Mouse (Mus musculus): ENCODE results near the gene Itm2c. TPM values are rescaled to one million over a fixed set of nuclear protein-coding genes. Genes with fewer than 3 reads are reported as not detected.

Itm2c gene
- 51.2 and 57.5 TPM in 2 replicates for polyA plus RNA-seq (2011; ENCODE audit: insufficient read depth, insufficient read length, low read depth, missing spikeins)

DNA sequence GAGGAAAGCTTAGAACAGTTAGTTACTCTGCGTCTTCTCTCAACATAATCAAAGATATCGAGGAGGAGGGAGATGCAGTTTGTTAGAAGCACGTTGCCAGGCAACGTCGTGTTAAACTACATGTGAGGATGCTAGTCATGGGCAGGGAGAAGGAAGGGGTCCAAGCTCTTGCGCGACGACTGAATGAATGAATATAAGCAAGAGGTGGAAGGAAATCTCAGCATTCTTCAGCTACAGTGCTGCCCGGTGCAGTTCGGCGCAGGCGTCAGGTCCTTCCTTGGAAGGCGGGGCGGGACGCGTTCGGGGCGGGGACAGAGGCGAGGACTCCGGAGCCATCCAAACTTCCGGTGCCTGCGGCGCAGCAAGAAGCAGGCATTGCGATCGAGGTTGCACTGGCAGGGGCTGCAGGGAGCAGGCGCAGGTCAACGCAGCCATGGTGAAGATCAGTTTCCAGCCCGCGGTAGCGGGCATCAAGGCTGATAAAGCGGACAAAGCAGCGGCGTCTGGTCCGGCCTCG, at the start of gene Itm2c:
Itm2c (plus strand) TSS at position 51 of the 517 bp plus-strand sequence.
- H3K36me3 ChIP-seq (ENCODE audit: control insufficient read depth, insufficient read depth, low read length, poor library complexity, severe bottlenecking), result no peaks in the 10 kb centered on the region
- H3K9me3 ChIP-seq (replicated peaks; ENCODE audit: control insufficient read depth, insufficient read depth, low read length, poor library complexity, severe bottlenecking), result no peaks in the 10 kb centered on the region
- H3K27me3 ChIP-seq (ENCODE audit: control insufficient read depth, insufficient read depth, low read length, poor library complexity, severe bottlenecking), result no peaks in the 10 kb centered on the region
- H3K4me1 ChIP-seq (ENCODE audit: control insufficient read depth, insufficient read depth, low read length), result no peaks in the 10 kb centered on the region
- no peak within 1 kb of the TSS for H3K27ac ChIP-seq (ENCODE audit: insufficient read depth, low read length)
- H3K4me3 ChIP-seq (ENCODE audit: low read depth, low read length), result peak within 1 kb of the TSS; percentile 89
- peak; percentile 26 for TF ChIP-seq POLR2A (IDR thresholded peaks at IDR 0.05; ENCODE audit: insufficient read depth, low read length)
- 0 out of 2 replicates have a peak, but pooled peaks have one; percentile 15 for TF ChIP-seq EP300 (IDR thresholded peaks at IDR 0.05; ENCODE audit: insufficient read depth, low read depth, low read length)
- TF ChIP-seq CTCF (IDR thresholded peaks at IDR 0.05; ENCODE audit: low read depth, low read length), result no peak
- H3K9ac ChIP-seq (ENCODE audit: low read depth, poor library complexity, severe bottlenecking), result peak within 1 kb of the TSS; percentile 81

DNA sequence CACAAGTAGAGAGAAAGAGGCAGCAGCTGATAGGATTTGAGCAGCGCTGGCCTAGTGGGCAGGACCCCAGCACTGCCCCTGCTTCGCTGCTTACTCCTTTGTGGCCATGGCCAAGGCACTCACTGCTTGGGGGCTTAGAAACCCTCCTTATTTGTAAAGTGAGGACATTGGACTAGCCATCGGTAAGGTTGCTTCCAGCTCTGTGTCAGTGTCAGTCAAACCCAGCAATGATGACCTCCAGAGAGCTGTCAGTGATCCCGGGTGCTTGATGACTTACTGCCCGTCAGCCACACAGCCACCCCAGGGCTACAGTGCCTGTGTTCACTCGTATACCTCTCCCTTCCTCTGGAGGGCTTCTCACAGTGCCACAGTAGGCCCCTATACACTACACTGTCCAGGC, 49.1 kb upstream of the Itm2c start:
- Histone ChIP-seq H3K4me3 (ENCODE audit: low read depth, low read length) (no peak overlapping the region), H3K9me3 (replicated peaks; ENCODE audit: control insufficient read depth, insufficient read depth, low read length, poor library complexity, severe bottlenecking) (no peaks in the 10 kb centered on the region), H3K36me3 (ENCODE audit: control insufficient read depth, insufficient read depth, low read length, poor library complexity, severe bottlenecking) (peaks cover 6% of the 10 kb centered on the region), H3K27ac (ENCODE audit: insufficient read depth, low read length) (no peak overlapping the region), H3K4me1 (ENCODE audit: control insufficient read depth, insufficient read depth, low read length) (no peaks in the 10 kb centered on the region), H3K27me3 (ENCODE audit: control insufficient read depth, insufficient read depth, low read length, poor library complexity, severe bottlenecking) (no peaks in the 10 kb centered on the region), H3K9ac (ENCODE audit: low read depth, poor library complexity, severe bottlenecking) (no peak overlapping the region)
- TF ChIP-seq POLR2A (IDR thresholded peaks at IDR 0.05; ENCODE audit: insufficient read depth, low read length) (no peak), EP300 (IDR thresholded peaks at IDR 0.05; ENCODE audit: insufficient read depth, low read depth, low read length) (no peak), CTCF (IDR thresholded peaks at IDR 0.05; ENCODE audit: low read depth, low read length) (no peak)

DNA sequence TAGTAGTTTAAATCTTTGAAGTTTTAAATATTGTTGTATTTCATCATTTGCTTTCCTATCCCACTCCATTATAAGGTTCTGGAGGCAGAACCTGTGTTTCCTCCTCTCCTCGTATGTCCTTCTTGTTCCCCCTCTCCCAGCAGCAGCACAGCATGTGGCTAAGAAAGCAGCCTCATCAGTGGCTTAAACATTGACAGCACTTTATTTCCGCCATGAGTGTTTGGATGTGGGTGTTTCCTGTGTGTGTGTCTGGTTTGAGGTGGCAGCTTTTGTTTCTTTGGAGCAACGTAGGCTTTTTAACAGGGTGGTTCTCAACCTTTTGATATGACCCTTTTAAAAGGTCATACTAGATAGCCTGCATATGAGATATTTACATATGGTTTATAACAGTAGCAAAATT, 48.6 kb upstream of the Itm2c start:
- Histone ChIP-seq H3K4me3 (ENCODE audit: low read depth, low read length) (no peak overlapping the region), H3K9me3 (replicated peaks; ENCODE audit: control insufficient read depth, insufficient read depth, low read length, poor library complexity, severe bottlenecking) (no peaks in the 10 kb centered on the region), H3K9ac (ENCODE audit: low read depth, poor library complexity, severe bottlenecking) (no peak overlapping the region), H3K27me3 (ENCODE audit: control insufficient read depth, insufficient read depth, low read length, poor library complexity, severe bottlenecking) (no peaks in the 10 kb centered on the region), H3K27ac (ENCODE audit: insufficient read depth, low read length) (no peak overlapping the region), H3K36me3 (ENCODE audit: control insufficient read depth, insufficient read depth, low read length, poor library complexity, severe bottlenecking) (peaks cover 6% of the 10 kb centered on the region), H3K4me1 (ENCODE audit: control insufficient read depth, insufficient read depth, low read length) (no peaks in the 10 kb centered on the region)
- TF ChIP-seq CTCF (IDR thresholded peaks at IDR 0.05; ENCODE audit: low read depth, low read length), result no peak
- TF ChIP-seq EP300 (IDR thresholded peaks at IDR 0.05; ENCODE audit: insufficient read depth, low read depth, low read length), result no peak
- no peak for TF ChIP-seq POLR2A (IDR thresholded peaks at IDR 0.05; ENCODE audit: insufficient read depth, low read length)

DNA sequence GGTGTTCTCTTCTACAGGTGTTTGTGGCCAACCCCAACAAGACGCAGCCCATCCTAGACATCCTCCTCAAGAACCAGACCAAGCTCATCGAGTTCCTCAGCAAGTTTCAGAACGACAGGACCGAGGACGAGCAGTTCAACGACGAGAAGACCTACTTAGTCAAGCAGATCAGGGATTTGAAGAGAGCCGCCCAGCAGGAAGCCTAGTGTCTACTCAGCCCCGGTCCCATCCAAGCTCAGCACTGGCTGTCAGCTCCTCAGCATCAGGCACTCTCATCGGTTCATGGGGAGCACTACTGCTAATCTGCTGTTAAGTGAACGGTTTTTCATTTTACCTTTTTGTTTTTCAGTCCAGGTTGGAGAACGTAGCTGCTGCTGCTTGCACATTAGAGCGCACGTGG, 45.1 kb upstream of the Itm2c start:
- Histone ChIP-seq H3K9ac (ENCODE audit: low read depth, poor library complexity, severe bottlenecking) (no peak overlapping the region), H3K27ac (ENCODE audit: insufficient read depth, low read length) (no peak overlapping the region), H3K4me1 (ENCODE audit: control insufficient read depth, insufficient read depth, low read length) (no peaks in the 10 kb centered on the region), H3K4me3 (ENCODE audit: low read depth, low read length) (no peak overlapping the region), H3K27me3 (ENCODE audit: control insufficient read depth, insufficient read depth, low read length, poor library complexity, severe bottlenecking) (no peaks in the 10 kb centered on the region), H3K9me3 (replicated peaks; ENCODE audit: control insufficient read depth, insufficient read depth, low read length, poor library complexity, severe bottlenecking) (no peaks in the 10 kb centered on the region), H3K36me3 (ENCODE audit: control insufficient read depth, insufficient read depth, low read length, poor library complexity, severe bottlenecking) (peaks cover 6% of the 10 kb centered on the region)
- no peak for TF ChIP-seq POLR2A (IDR thresholded peaks at IDR 0.05; ENCODE audit: insufficient read depth, low read length)
- TF ChIP-seq CTCF (IDR thresholded peaks at IDR 0.05; ENCODE audit: low read depth, low read length), result no peak
- no peak for TF ChIP-seq EP300 (IDR thresholded peaks at IDR 0.05; ENCODE audit: insufficient read depth, low read depth, low read length)

DNA sequence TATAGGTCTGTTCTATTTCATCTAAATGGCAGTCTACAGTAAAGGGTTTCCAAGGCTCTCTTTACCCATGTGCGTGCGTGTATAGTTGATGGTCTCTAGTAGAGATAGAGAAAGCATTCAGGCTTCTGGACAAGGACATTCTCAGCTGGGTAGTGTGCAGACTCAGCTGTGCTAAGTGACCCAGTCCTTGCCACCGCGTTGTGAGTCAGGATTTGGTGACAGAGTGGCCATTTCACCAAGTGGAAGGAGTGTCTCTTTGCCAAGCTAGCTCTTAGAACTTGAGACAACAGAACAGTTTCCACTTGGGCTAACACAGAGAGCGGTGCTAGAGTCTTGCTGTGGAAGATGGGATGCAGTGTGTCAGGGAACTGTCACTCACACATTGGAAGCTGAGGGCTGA, 43.2 kb upstream of the Itm2c start:
- no peaks in the 10 kb centered on the region for H3K27me3 ChIP-seq (ENCODE audit: control insufficient read depth, insufficient read depth, low read length, poor library complexity, severe bottlenecking)
- H3K27ac ChIP-seq (ENCODE audit: insufficient read depth, low read length), result no peak overlapping the region
- H3K4me1 ChIP-seq (ENCODE audit: control insufficient read depth, insufficient read depth, low read length), result no peaks in the 10 kb centered on the region
- no peak overlapping the region for H3K9ac ChIP-seq (ENCODE audit: low read depth, poor library complexity, severe bottlenecking)
- no peak for TF ChIP-seq POLR2A (IDR thresholded peaks at IDR 0.05; ENCODE audit: insufficient read depth, low read length)
- TF ChIP-seq CTCF (IDR thresholded peaks at IDR 0.05; ENCODE audit: low read depth, low read length), result no peak
- TF ChIP-seq EP300 (IDR thresholded peaks at IDR 0.05; ENCODE audit: insufficient read depth, low read depth, low read length), result no peak
- H3K4me3 ChIP-seq (ENCODE audit: low read depth, low read length), result no peak overlapping the region
- H3K36me3 ChIP-seq (ENCODE audit: control insufficient read depth, insufficient read depth, low read length, poor library complexity, severe bottlenecking), result peaks cover 6% of the 10 kb centered on the region
- H3K9me3 ChIP-seq (replicated peaks; ENCODE audit: control insufficient read depth, insufficient read depth, low read length, poor library complexity, severe bottlenecking), result no peaks in the 10 kb centered on the region

DNA sequence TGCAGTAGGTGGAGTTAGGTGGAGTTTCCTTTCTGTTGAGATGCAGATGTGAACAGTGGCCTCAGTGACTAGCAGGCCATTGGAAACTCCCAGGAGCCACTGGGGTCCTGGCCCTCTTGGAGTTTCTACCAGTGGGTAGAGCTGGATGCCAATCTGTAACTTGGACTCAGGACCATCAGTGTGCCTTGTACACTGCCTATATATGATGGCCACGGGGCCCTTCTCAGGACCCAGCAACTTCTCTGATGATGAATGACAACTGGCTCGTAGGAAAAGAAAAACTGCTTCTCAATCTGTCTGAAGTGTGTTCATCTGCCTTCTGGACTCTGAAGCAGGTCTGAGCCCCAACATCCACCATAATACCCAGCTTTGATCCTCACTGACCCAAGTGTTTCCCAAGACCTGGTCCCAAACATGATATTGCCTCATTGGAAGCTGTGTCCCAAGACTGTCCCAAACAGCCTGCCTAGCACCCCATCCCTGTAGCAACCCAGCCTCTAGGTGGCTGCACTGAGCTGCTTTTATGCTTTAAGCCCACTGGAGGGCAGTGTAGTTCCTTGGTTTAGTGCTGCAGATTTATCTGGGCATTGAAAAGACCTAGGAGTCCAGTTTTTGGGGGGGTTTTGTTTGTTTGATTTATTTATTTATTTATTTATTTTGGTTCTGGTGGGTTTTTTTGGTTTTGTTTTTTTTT, 40.9 kb upstream of the Itm2c start:
- peak; percentile 96 for TF ChIP-seq CTCF (IDR thresholded peaks at IDR 0.05; ENCODE audit: low read depth, low read length)
- TF ChIP-seq POLR2A (IDR thresholded peaks at IDR 0.05; ENCODE audit: insufficient read depth, low read length), result no peak
- Histone ChIP-seq H3K4me3 (ENCODE audit: low read depth, low read length) (no peak overlapping the region), H3K27ac (ENCODE audit: insufficient read depth, low read length) (no peak overlapping the region), H3K9ac (ENCODE audit: low read depth, poor library complexity, severe bottlenecking) (no peak overlapping the region), H3K4me1 (ENCODE audit: control insufficient read depth, insufficient read depth, low read length) (no peaks in the 10 kb centered on the region), H3K9me3 (replicated peaks; ENCODE audit: control insufficient read depth, insufficient read depth, low read length, poor library complexity, severe bottlenecking) (no peaks in the 10 kb centered on the region), H3K36me3 (ENCODE audit: control insufficient read depth, insufficient read depth, low read length, poor library complexity, severe bottlenecking) (peaks cover 4% of the 10 kb centered on the region), H3K27me3 (ENCODE audit: control insufficient read depth, insufficient read depth, low read length, poor library complexity, severe bottlenecking) (no peaks in the 10 kb centered on the region)
